Mouse (Mus musculus): ENCODE data around the gene Ugt1a8. TPM values are rescaled to one million over a fixed set of nuclear protein-coding genes. Genes with fewer than 3 reads are reported as not detected.
"Not testable (repeated sequence)": the region's sequence is repeated elsewhere in the genome, so short reads cannot be mapped to it uniquely, and the experiment has no call there.

Gene Ugt1a8
- total and polyA plus RNA-seq, 2 experiments from 2014 or later = not detected

- no peak overlapping the region for H3K9ac ChIP-seq (replicated peaks; ENCODE audit: low read length)
- no peaks in the 10 kb centered on the region for H3K27me3 ChIP-seq (ENCODE audit: insufficient read depth, low read length)
- H3K9me3 ChIP-seq (ENCODE audit: low read length) = no peaks in the 10 kb centered on the region
- no peaks in the 10 kb centered on the region for H3K36me3 ChIP-seq (ENCODE audit: insufficient read depth, low read length)
- H3K4me2 ChIP-seq (ENCODE audit: low read depth, low read length) = no peak overlapping the region
- no peaks in the 10 kb centered on the region for H3K4me1 ChIP-seq (ENCODE audit: insufficient read depth, low read length)
- H3K4me3 ChIP-seq (ENCODE audit: low read length) = no peak overlapping the region
- ATAC-seq (peak; percentile 45), DNase-seq (ENCODE audit: low spot score) (peak; percentile 54)
- H3K27ac ChIP-seq = peak overlapping the region; percentile 68; the same call in 1 of the 2 replicates
- no peak for TF ChIP-seq CTCF (IDR thresholded peaks at IDR 0.05; ENCODE audit: low read depth)
- WGBS = 37% methylated on average over 3 of the region's 3 CpGs
Observed at GRCm38 (mm10) chr1:88133908-88134456, 46.4 kb downstream of the Ugt1a8 start.

- not testable (repeated sequence) for H3K27me3 ChIP-seq (ENCODE audit: insufficient read depth, low read length)
Observed at GRCm38 (mm10) chr1:88134457-88135011, 46.9 kb downstream of the Ugt1a8 start, which contains the start of gene Ugt1a6a. Ugt1a6a (plus strand) TSS chr1:88134809.

GRCm38 (mm10) chr1:88135229-88135904 lies 47.8 kb downstream of the Ugt1a8 start:
- H3K4me2 ChIP-seq (ENCODE audit: low read depth, low read length); H3K27ac ChIP-seq; H3K36me3 ChIP-seq (ENCODE audit: insufficient read depth, low read length); DNase-seq (ENCODE audit: low spot score); H3K4me1 ChIP-seq (ENCODE audit: insufficient read depth, low read length); H3K9ac ChIP-seq (replicated peaks; ENCODE audit: low read length); H3K27me3 ChIP-seq (ENCODE audit: insufficient read depth, low read length); H3K4me3 ChIP-seq (ENCODE audit: low read length); H3K9me3 ChIP-seq (ENCODE audit: low read length); ATAC-seq: not testable (repeated sequence)
- 88% methylated on average over 5 of the region's 6 CpGs for WGBS

More at GRCm38 (mm10) chr1:88134457-88135011, 46.9 kb downstream of the Ugt1a8 start, which contains the start of gene Ugt1a6a:
- H3K27ac ChIP-seq = peak within 1 kb of the TSS; percentile 68; the same call in 1 of the 2 replicates
- not testable (repeated sequence) for H3K9me3 ChIP-seq (ENCODE audit: low read length); H3K36me3 ChIP-seq (ENCODE audit: insufficient read depth, low read length); H3K4me2 ChIP-seq (ENCODE audit: low read depth, low read length); H3K4me3 ChIP-seq (ENCODE audit: low read length); H3K9ac ChIP-seq (replicated peaks; ENCODE audit: low read length); H3K4me1 ChIP-seq (ENCODE audit: insufficient read depth, low read length)
- 40% methylated on average over 5 of the region's 5 CpGs for WGBS
- peak; percentile 89 for ATAC-seq
- DNase-seq (ENCODE audit: low spot score) = peak; percentile 70

- H3K36me3 ChIP-seq (ENCODE audit: insufficient read depth, low read length) = no peaks in the 10 kb centered on the region
- no peak overlapping the region for H3K4me2 ChIP-seq (ENCODE audit: low read depth, low read length)
- TF ChIP-seq CTCF (IDR thresholded peaks at IDR 0.05; ENCODE audit: low read depth) = no peak
- H3K9ac ChIP-seq (replicated peaks; ENCODE audit: low read length) = no peak overlapping the region
- ATAC-seq = no peak
- H3K9me3 ChIP-seq (ENCODE audit: low read length) = no peaks in the 10 kb centered on the region
- H3K27ac ChIP-seq = no peak overlapping the region
- WGBS = 55% methylated on average over 2 of the region's 2 CpGs
- H3K27me3 ChIP-seq (ENCODE audit: insufficient read depth, low read length) = no peaks in the 10 kb centered on the region
- no peak overlapping the region for H3K4me3 ChIP-seq (ENCODE audit: low read length)
- no peak for DNase-seq (ENCODE audit: low spot score)
- no peaks in the 10 kb centered on the region for H3K4me1 ChIP-seq (ENCODE audit: insufficient read depth, low read length)
Observed at GRCm38 (mm10) chr1:88136646-88137045, 49.0 kb downstream of the Ugt1a8 start.

- H3K4me2 ChIP-seq (ENCODE audit: low read depth, low read length) = no peak overlapping the region
- DNase-seq (ENCODE audit: low spot score) (no peak), ATAC-seq (no peak)
- 87% methylated on average over 3 of the region's 3 CpGs for WGBS
- H3K4me1 ChIP-seq (ENCODE audit: insufficient read depth, low read length) = no peaks in the 10 kb centered on the region
- no peak overlapping the region for H3K4me3 ChIP-seq (ENCODE audit: low read length)
- H3K9me3 ChIP-seq (ENCODE audit: low read length) = no peaks in the 10 kb centered on the region
- H3K27me3 ChIP-seq (ENCODE audit: insufficient read depth, low read length) = no peaks in the 10 kb centered on the region
- no peak for TF ChIP-seq CTCF (IDR thresholded peaks at IDR 0.05; ENCODE audit: low read depth)
- H3K27ac ChIP-seq = no peak overlapping the region
- no peaks in the 10 kb centered on the region for H3K36me3 ChIP-seq (ENCODE audit: insufficient read depth, low read length)
- no peak overlapping the region for H3K9ac ChIP-seq (replicated peaks; ENCODE audit: low read length)
Observed at GRCm38 (mm10) chr1:88137264-88137663, 49.7 kb downstream of the Ugt1a8 start.

GRCm38 (mm10) chr1:88138145-88138544 lies 50.5 kb downstream of the Ugt1a8 start:
- Histone ChIP-seq H3K27me3 (ENCODE audit: insufficient read depth, low read length) (no peaks in the 10 kb centered on the region), H3K9me3 (ENCODE audit: low read length) (no peaks in the 10 kb centered on the region), H3K36me3 (ENCODE audit: insufficient read depth, low read length) (no peaks in the 10 kb centered on the region), H3K9ac (replicated peaks; ENCODE audit: low read length) (no peak overlapping the region), H3K27ac (no peak overlapping the region), H3K4me2 (ENCODE audit: low read depth, low read length) (no peak overlapping the region), H3K4me3 (ENCODE audit: low read length) (no peak overlapping the region), H3K4me1 (ENCODE audit: insufficient read depth, low read length) (no peaks in the 10 kb centered on the region)
- no peak for TF ChIP-seq CTCF (IDR thresholded peaks at IDR 0.05; ENCODE audit: low read depth)
- ATAC-seq (no peak), DNase-seq (ENCODE audit: low spot score) (no peak)
- WGBS = 97% methylated on average over 1 of the region's 1 CpGs

- not testable (repeated sequence) for H3K4me3 ChIP-seq (ENCODE audit: low read length); ATAC-seq; H3K9me3 ChIP-seq (ENCODE audit: low read length); DNase-seq (ENCODE audit: low spot score); H3K4me1 ChIP-seq (ENCODE audit: insufficient read depth, low read length); H3K4me2 ChIP-seq (ENCODE audit: low read depth, low read length); H3K27ac ChIP-seq; H3K36me3 ChIP-seq (ENCODE audit: insufficient read depth, low read length); H3K9ac ChIP-seq (replicated peaks; ENCODE audit: low read length); H3K27me3 ChIP-seq (ENCODE audit: insufficient read depth, low read length)
- 39% methylated on average over 1 of the region's 1 CpGs for WGBS
Observed at GRCm38 (mm10) chr1:88140492-88140891, 52.9 kb downstream of the Ugt1a8 start.

Data from hindbrain, postnatal 0 days (tissue).